Mouse (Mus musculus) kidney, embryonic 14.5 days (tissue): ENCODE results near the gene Atxn1. TPM values are rescaled to one million over a fixed set of nuclear protein-coding genes. Genes with fewer than 3 reads are reported as not detected.

Experiments used
- ATAC-seq: fragments of 200-750 bp; cut with Nextera tagmentation; 2 replicates; pipeline ENCODE4 v1.8.0; 2017; ENCODE audit warnings: moderate number of reproducible peaks, mild to moderate bottlenecking, moderate TSS enrichment, moderate library complexity; ENCODE audit not compliant: low FRiP score, low TSS enrichment
- H3K27ac ChIP-seq: fragments of 300-500 bp; sonication (generic); 2 replicates; pipeline ENCODE4 v1.5.1; 2014; ENCODE audit warnings: low read depth, mild to moderate bottlenecking, low read length, moderate library complexity, mixed read lengths
- H3K27me3 ChIP-seq: fragments of 300-500 bp; sonication (generic); 2 replicates; pipeline ENCODE4 v1.6.1; 2014; ENCODE audit warnings: mild to moderate bottlenecking, low read length; ENCODE audit not compliant: control insufficient read depth, insufficient read depth
- H3K36me3 ChIP-seq: fragments of 300-500 bp; sonication (generic); 2 replicates; pipeline ENCODE4 v1.6.1; 2014; ENCODE audit warnings: low read length, mixed read lengths; ENCODE audit not compliant: control insufficient read depth, insufficient read depth
- H3K4me1 ChIP-seq: fragments of 300-500 bp; sonication (generic); 2 replicates; pipeline ENCODE4 v1.6.1; 2014; ENCODE audit warnings: low read length, mixed read lengths; ENCODE audit not compliant: control insufficient read depth, insufficient read depth
- H3K4me2 ChIP-seq: fragments of 300-500 bp; sonication (generic); replicated peaks from 2 replicates; pipeline ENCODE4 v1.6.1; 2014; ENCODE audit warnings: low read depth, mild to moderate bottlenecking, low read length
- H3K4me3 ChIP-seq: fragments of 300-500 bp; sonication (generic); 2 replicates; pipeline ENCODE4 v1.5.1; 2014; ENCODE audit warnings: mild to moderate bottlenecking, low read length
- H3K9ac ChIP-seq: fragments of 300-500 bp; sonication (generic); 2 replicates; pipeline ENCODE4 v1.6.1; 2014; ENCODE audit warnings: low read depth, mild to moderate bottlenecking, low read length, moderate library complexity
- H3K9me3 ChIP-seq: fragments of 300-500 bp; sonication (generic); 2 replicates; pipeline ENCODE4 v1.6.1; 2016; ENCODE audit warnings: low read length; ENCODE audit not compliant: control insufficient read depth
- WGBS: fragments of 180-500 bp; shearing (Covaris S2); extraction: QIAGEN DNeasy Blood & Tissue Kit; methylation state at CpG from one replicate; pipeline ENCODE4 v1.1.7; 2014; 5-methylcytosine and 5-hydroxymethylcytosine counted together
- polyA plus RNA-seq: library from polyadenylated mRNA; unstranded; fragments of >200 nt; fragmentation: Nextera tagmentation; extraction: Ambion mirVana; gene quantifications from 2 replicates; pipeline ENCODE4 v1.2.1, GENCODE M21; 2014

The Atxn1 gene
- polyA plus RNA-seq, 1 experiment from 2014 or later = 4.0 TPM

- H3K4me3 ChIP-seq = no peak overlapping the region
- peaks cover 5% of the 10 kb centered on the region; the same call in 1 of the 2 replicates for H3K4me1 ChIP-seq
- no peaks in the 10 kb centered on the region for H3K9me3 ChIP-seq
- ATAC-seq = no peak
- no peak overlapping the region for H3K27ac ChIP-seq
- H3K36me3 ChIP-seq = no peaks in the 10 kb centered on the region
- no peak overlapping the region for H3K4me2 ChIP-seq
- no peak overlapping the region for H3K9ac ChIP-seq
- WGBS = 87% methylated on average over 3 of the region's 3 CpGs
- no peaks in the 10 kb centered on the region for H3K27me3 ChIP-seq
These were observed 50.7 kb downstream of the Atxn1 start for GRCm38 (mm10) chr13:45914117-45914516.

- H3K27ac ChIP-seq = no peak overlapping the region
- no peak overlapping the region for H3K4me2 ChIP-seq
- H3K4me3 ChIP-seq = no peak overlapping the region
- 78% methylated on average over 7 of the region's 7 CpGs for WGBS
- ATAC-seq = no peak
- H3K9ac ChIP-seq = no peak overlapping the region
- H3K9me3 ChIP-seq = no peaks in the 10 kb centered on the region
- H3K4me1 ChIP-seq = peaks cover 11% of the 10 kb centered on the region
- no peaks in the 10 kb centered on the region for H3K27me3 ChIP-seq
- H3K36me3 ChIP-seq = no peaks in the 10 kb centered on the region
These were observed 53.0 kb downstream of the Atxn1 start for GRCm38 (mm10) chr13:45911848-45912247.

DNA sequence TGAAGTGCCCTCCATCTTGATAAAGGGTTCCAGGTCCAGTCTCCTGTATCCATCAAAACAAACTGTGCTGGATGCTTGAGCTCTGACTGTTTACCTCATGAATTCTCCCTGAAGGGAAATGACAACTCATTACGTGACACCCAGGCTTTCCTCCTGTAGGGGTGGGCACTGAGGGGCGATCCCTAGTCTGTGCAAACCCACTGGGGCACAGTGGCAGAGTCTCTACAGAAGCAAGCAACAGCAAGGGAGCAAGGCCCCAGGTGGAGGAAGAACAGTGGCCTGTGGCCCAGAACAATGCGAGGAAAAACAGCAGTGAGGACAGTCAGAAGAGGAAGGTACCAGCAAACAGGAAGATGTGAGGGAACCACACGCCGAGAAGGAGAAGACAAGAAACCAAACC lies 53.7 kb downstream of the Atxn1 start:
- no peak overlapping the region for H3K4me3 ChIP-seq
- H3K4me1 ChIP-seq = peaks cover 18% of the 10 kb centered on the region
- H3K9ac ChIP-seq = no peak overlapping the region
- no peaks in the 10 kb centered on the region for H3K9me3 ChIP-seq
- 82% methylated on average over 5 of the region's 5 CpGs for WGBS
- no peaks in the 10 kb centered on the region for H3K27me3 ChIP-seq
- ATAC-seq = no peak
- H3K36me3 ChIP-seq = no peaks in the 10 kb centered on the region
- H3K4me2 ChIP-seq = no peak overlapping the region
- no peak overlapping the region for H3K27ac ChIP-seq

- Histone ChIP-seq H3K4me2 (no peak overlapping the region), H3K36me3 (no peaks in the 10 kb centered on the region), H3K4me1 (peaks cover 18% of the 10 kb centered on the region), H3K9ac (no peak overlapping the region), H3K27ac (no peak overlapping the region), H3K4me3 (no peak overlapping the region), H3K9me3 (no peaks in the 10 kb centered on the region), H3K27me3 (no peaks in the 10 kb centered on the region)
- ATAC-seq = no peak
- 88% methylated on average over 7 of the region's 7 CpGs for WGBS
These were observed 54.5 kb downstream of the Atxn1 start for GRCm38 (mm10) chr13:45910348-45910747.

- H3K4me1 ChIP-seq = peaks cover 17% of the 10 kb centered on the region; the same call in 1 of the 2 replicates
- no peak overlapping the region for H3K9ac ChIP-seq
- no peak overlapping the region for H3K4me3 ChIP-seq
- H3K27ac ChIP-seq = no peak overlapping the region; the same call in 1 of the 2 replicates
- H3K9me3 ChIP-seq = no peaks in the 10 kb centered on the region
- H3K36me3 ChIP-seq = no peaks in the 10 kb centered on the region
- H3K4me2 ChIP-seq = no peak overlapping the region
- 59% methylated on average over 6 of the region's 6 CpGs for whole genome bisulfite sequencing
- ATAC-seq = no peak
- no peaks in the 10 kb centered on the region for H3K27me3 ChIP-seq
These were observed 57.6 kb downstream of the Atxn1 start for GRCm38 (mm10) chr13:45907181-45907691.

- no peak overlapping the region for H3K9ac ChIP-seq
- no peak overlapping the region for H3K4me3 ChIP-seq
- WGBS = 56% methylated on average over 10 of the region's 10 CpGs
- no peak overlapping the region for H3K27ac ChIP-seq
- H3K9me3 ChIP-seq = no peaks in the 10 kb centered on the region
- no peak for ATAC-seq
- no peak overlapping the region for H3K4me2 ChIP-seq
- H3K4me1 ChIP-seq = peaks cover 17% of the 10 kb centered on the region; the same call in 1 of the 2 replicates
- no peaks in the 10 kb centered on the region for H3K36me3 ChIP-seq
- H3K27me3 ChIP-seq = no peaks in the 10 kb centered on the region
These were observed 58.2 kb downstream of the Atxn1 start for GRCm38 (mm10) chr13:45906438-45907166.

DNA sequence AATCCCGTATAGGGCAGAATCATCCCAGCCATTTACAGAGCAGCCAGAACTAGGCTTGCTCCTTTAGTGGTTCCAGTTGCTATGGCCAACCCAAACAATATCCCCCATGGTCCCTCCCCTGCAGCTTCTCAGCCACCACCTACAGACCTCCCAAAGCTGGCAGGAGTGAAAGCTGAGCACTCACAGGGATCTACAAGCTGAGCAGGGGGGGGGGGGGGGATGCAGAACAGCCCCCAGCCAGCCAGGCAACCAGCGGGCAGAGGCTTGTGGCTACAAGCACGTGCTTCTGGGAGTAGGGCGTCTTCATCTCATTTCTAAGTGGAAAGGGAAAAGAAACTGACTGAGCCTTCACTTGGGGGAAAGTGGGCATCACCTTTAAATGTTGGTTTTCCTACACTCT lies 59.9 kb downstream of the Atxn1 start:
- Histone ChIP-seq H3K4me2 (no peak overlapping the region), H3K9ac (no peak overlapping the region), H3K36me3 (no peaks in the 10 kb centered on the region), H3K27me3 (no peaks in the 10 kb centered on the region), H3K9me3 (no peaks in the 10 kb centered on the region), H3K27ac (no peak overlapping the region), H3K4me1 (peaks cover 17% of the 10 kb centered on the region; the same call in 1 of the 2 replicates), H3K4me3 (no peak overlapping the region)
- WGBS = 64% methylated on average over 4 of the region's 4 CpGs
- ATAC-seq = no peak

DNA sequence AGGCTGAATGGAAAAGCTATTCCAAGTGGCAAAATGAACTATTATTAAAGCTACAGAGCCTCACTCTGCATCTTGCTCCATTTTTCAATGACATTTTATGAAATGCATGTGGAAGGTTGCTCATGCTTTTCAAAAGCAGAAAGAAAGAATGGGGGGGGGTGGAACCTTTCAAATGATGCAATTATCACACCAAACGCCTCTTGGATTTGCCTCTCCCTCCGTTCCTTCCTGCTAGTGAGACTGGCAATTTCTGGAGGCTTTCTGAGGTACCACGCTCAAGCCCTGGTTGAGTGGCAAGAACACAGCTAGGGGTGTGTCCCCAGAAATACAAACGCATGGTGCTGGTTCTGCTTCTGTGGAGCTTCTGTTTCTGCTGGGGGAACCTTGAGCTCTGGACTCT lies 60.4 kb downstream of the Atxn1 start:
- 79% methylated on average over 4 of the region's 4 CpGs for WGBS

DNA sequence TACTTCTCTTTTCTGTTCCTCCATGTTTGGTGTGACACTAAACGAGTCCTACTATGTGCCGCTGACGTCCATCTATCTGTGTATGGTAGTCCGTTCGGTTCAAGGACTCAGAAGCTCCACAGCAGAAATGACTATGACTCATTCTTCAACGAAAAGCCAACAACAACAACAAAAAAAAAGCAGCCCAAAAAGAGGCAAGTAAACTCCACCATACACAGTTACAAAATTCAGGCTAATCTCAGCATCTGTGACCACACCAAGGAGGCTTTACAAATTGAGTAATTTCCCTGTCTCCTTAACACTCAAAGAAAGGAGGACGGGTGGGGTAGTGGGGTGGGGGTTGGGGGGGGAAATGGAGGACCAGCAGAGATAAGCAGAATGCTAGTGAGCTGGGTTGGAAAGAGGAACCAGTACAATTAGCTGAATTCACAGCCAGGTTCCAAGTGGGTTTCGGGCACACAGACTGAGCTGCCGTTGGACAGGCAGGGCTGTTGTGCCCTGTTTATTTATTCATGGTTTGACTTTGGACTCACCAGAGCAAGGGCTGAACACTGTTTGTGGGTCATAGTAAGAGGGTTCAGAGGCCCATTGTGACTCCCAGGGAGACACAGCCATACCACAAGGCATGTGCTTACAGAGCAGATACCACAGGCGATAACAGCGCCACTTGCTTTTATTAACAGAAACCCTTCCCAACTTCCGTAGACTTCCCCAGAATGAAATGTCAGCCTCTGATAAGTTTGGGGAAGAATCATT lies 61.1 kb downstream of the Atxn1 start:
- H3K36me3 ChIP-seq = no peaks in the 10 kb centered on the region
- H3K4me2 ChIP-seq = no peak overlapping the region
- H3K9me3 ChIP-seq = no peaks in the 10 kb centered on the region
- WGBS = 80% methylated on average over 12 of the region's 12 CpGs
- no peak overlapping the region for H3K9ac ChIP-seq
- peaks cover 17% of the 10 kb centered on the region; the same call in 1 of the 2 replicates for H3K4me1 ChIP-seq
- no peaks in the 10 kb centered on the region for H3K27me3 ChIP-seq
- H3K27ac ChIP-seq = no peak overlapping the region
- no peak overlapping the region for H3K4me3 ChIP-seq
- ATAC-seq = no peak

More for the DNA sequence above, 60.4 kb downstream of the Atxn1 start:
- Histone ChIP-seq H3K27me3 (no peaks in the 10 kb centered on the region), H3K27ac (no peak overlapping the region), H3K36me3 (no peaks in the 10 kb centered on the region), H3K9ac (no peak overlapping the region), H3K4me1 (peaks cover 17% of the 10 kb centered on the region; the same call in 1 of the 2 replicates), H3K9me3 (no peaks in the 10 kb centered on the region), H3K4me3 (no peak overlapping the region), H3K4me2 (no peak overlapping the region)
- ATAC-seq = no peak
